Mouse (Mus musculus): ENCODE measurements at regions not wholly inside any gene's neighbourhood (a gene's known extent, or its start where the extent isn't known, plus 50 kb on each side); places are given as distances from the start of the nearest gene placed in this dataset.
A peak's percentile ranks its signal among the peaks of the same experiment; 100 is the strongest.

DNA sequence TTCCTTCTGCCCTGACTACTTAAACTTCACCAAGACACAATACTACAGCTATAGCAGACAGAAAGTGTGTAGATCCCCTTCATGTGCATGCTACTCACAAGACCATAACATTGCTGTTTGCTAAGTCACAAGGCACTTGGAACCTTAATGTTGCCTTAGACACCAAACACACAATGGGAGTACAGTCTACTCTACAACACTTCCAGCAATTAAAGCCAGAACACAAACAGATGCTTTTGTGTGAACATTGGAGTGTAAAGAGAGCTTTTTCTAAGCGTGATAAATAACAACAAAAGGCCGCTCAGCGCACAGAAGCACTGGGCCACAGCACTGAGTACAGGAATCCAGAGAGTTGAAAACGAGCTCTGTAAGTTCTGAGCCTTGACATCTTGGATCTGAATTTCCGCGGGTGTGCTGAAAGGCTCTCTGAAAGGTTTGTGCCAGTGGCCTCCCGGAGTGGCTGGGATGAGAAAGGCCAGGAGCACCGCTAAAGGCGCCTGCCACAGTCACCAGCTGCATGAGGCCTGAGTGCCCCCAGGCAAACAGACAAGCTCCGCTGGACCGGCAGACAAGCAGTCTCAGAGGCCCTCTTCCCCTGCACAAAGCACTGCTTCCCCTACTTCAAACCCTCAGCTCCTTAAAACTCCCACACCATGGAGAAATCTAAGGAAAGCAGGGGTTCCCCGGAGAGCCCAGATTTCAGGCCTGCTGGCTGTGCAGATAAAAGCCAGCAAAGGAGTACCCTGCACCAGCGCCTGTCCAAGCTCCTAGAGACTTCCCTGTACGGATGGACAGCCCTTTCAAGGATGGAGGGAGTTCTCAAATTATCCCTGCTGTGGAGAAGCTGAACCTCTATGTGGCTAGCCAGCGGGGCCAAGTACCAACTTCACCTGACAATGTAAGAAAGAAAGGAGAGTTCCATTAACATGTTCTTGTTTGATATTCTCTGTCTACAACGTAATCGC, 568.3 kb downstream of the 1700064H15Rik start:
- peak; percentile 58 for DNase-seq
- intact Hi-C loops (cut with DNase I): loop anchor here (5.0 kb wide), 1 partner anchor 433 kb away; no protein-coding TSS in a partner anchor

DNA sequence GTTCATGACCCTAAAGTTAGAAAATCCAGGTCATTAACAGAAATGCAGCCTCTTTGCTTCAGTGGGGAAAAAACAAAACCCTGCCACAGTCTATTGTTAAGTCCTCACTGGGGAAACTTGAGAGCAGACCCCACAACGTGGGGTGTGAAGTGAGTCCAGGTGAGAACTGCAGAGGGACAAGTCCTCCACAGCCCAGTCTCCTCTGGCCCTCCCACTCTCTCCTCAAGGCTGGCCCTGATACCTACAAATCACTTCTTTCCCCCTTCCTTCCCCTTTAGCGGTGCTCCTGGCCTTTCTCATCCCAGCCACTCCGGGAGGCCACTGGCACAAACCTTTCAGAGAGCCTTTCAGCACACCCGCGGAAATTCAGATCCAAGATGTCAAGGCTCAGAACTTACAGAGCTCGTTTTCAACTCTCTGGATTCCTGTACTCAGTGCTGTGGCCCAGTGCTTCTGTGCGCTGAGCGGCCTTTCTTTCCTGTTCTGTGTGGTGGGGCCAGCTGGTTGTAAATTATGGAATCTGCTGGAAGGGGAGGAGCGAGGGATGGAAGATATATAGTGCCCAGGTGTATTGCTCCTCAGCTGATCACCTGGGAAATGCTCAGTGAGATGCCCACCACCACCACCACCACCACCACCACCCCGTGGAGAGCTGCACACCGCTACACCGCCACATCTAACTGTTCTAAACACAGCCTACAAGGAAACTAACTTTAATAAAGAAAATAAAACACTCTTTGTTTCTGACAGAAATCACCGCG, 566.8 kb downstream of the 1700064H15Rik start:
- intact Hi-C loops (cut with DNase I): loop anchor here (2.0 to 5.0 kb wide), 2 partner anchors 434 to 1011 kb away; no protein-coding TSS in a partner anchor
- peak; percentile 24 for DNase-seq

DNA sequence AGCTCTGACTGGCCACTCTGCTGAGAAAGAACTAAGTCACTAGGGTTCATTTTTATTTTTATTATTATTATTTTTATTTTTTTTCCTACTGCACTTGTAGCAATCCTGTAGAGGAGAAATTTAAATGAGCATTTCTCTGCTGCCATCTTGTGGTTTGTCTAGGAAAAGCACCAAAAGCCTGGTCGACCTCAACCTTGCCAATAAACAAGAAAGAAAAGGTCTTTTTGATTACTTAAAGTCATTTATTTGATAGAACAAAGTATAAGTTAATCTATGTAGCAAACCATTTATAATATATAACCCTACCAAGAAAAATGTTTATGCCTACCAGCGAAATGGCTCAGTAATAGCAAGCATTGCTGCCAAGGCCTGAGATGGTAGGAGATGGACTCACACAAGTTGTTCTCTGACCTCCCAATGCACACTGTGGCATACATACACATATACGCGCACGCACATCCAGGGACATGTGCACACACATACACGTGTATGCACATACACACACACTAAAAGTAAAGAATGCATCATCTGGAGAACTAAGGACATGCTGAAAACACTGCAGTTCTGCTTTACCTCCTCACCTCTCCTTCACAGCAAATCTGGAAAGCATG, 566.1 kb downstream of the 1700064H15Rik start:
- intact Hi-C loops (cut with DNase I): loop anchor here (2.0 to 5.0 kb wide), 2 partner anchors 435 to 1012 kb away; no protein-coding TSS in a partner anchor
- peak; percentile 41 for DNase-seq

DNA sequence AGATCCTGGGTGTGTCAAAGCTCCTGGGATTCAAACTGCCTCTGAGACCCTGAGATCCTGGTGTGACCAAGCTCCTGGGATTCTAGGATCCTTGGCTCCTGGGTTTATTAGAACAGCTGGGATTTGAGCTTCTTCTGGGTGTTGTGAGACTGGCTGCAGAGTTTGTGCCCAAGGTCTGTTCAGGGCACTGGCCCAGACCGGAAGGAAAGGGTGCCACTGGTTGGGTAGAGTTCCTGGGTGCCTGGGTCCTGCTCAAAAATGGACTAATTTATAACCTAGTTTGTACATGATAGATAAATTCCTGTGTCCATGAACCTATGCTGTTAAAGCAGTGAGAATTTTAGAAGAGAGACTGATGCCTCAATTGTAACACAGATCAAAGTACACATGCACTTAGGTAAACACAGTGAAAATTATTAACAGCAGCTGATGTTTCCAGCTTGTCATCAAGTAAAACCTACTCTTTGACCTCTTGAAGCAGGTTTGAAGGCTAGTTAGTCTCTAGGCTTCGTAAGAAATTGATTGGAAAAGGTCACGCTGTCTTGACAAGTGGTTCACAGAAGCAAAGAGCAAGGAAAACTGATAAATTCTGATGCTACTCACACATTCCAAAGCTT, 561.2 kb downstream of the 1700064H15Rik start:
- intact Hi-C loops (cut with DNase I): no loop called here

More for the DNA sequence above, 561.2 kb downstream of the 1700064H15Rik start:
- no peak for DNase-seq
